Mouse (Mus musculus): ENCODE data around the gene Cxadr.

GRCm38 (mm10) chr16:78337226-78337625 is 35.9 kb downstream of the Cxadr start:
- no peak for TF ChIP-seq EP300 (IDR thresholded peaks at IDR 0.05; ENCODE audit: low read depth in 1 of 2, low read length in 2 of 2)
- TF ChIP-seq POLR2A (IDR thresholded peaks at IDR 0.05; ENCODE audit: control insufficient read depth in 1 of 2, insufficient read depth in 1 of 2, low read depth in 1 of 2, low read length in 2 of 2, poor library complexity in 1 of 2) = no peak
- no peak for TF ChIP-seq CTCF (IDR thresholded peaks at IDR 0.05 in 2 of 3, conservative IDR thresholded peaks at IDR 0.05 in 1 of 3; ENCODE audit: control insufficient read depth in 1 of 3, insufficient read depth in 1 of 3, low read depth in 2 of 3, low read length in 3 of 3, poor library complexity in 1 of 3, severe bottlenecking in 1 of 3)
- TF ChIP-seq MAX (IDR thresholded peaks at IDR 0.05; ENCODE audit: low read length) = no peak
- TF ChIP-seq CHD2 (IDR thresholded peaks at IDR 0.05; ENCODE audit: low read length) = no peak
- no peak for TF ChIP-seq JUND (IDR thresholded peaks at IDR 0.05; ENCODE audit: low read depth, low read length)
- no peak for TF ChIP-seq MEF2A (IDR thresholded peaks at IDR 0.05; ENCODE audit: extremely low read depth, insufficient replicate concordance, low read depth, low read length, poor library complexity, severe bottlenecking)
- no peak for TF ChIP-seq E2F4 (IDR thresholded peaks at IDR 0.05; ENCODE audit: borderline replicate concordance, low read depth, low read length)
- TF ChIP-seq GATA1 (IDR thresholded peaks at IDR 0.05; ENCODE audit: low read depth, low read length) = no peak
- no peak for TF ChIP-seq BHLHE40 (IDR thresholded peaks at IDR 0.05; ENCODE audit: borderline replicate concordance, low read depth, low read length)
- no peak for TF ChIP-seq RCOR1 (IDR thresholded peaks at IDR 0.05; ENCODE audit: low read depth, low read length)
- no peak for TF ChIP-seq TBP (IDR thresholded peaks at IDR 0.05; ENCODE audit: low read depth, low read length)
- TF ChIP-seq ZKSCAN1 (IDR thresholded peaks at IDR 0.05; ENCODE audit: low read depth, low read length) = no peak
